Mouse (Mus musculus) heart, postnatal 14 days (tissue): ENCODE results near the gene Fbxl15. TPM values are rescaled to one million over a fixed set of nuclear protein-coding genes. Genes with fewer than 3 reads are reported as not detected.

Source experiments
- DNase-seq, 2 experiments: peaks; one replicate each; pipeline ENCODE4 v3.0.0; 2021 to 2022
- intact Hi-C: fragments of 180-260 bp; cut with DNase I; formaldehyde crosslinking; loops from one replicate; pipeline ENCODE4 v1.15.1; 2025
- microRNA-seq, 2 experiments: library from miRNA; unstranded; fragments of <30 nt; microRNA quantifications; one replicate each; pipeline ENCODE4 v1.2.0; 2021 to 2022
- total RNA-seq, 2 experiments: library from RNA; stranded (reverse); gene quantifications; 2 replicates each; pipeline ENCODE4 v1.2.3; 2021

Gene Fbxl15
- total RNA-seq, 2 experiments from 2014 or later: 5.5 to 6.9 TPM

GRCm38 (mm10) chr19:46374477-46375088, 46.6 kb downstream of the Fbxl15 start:
- DNase-seq: no peak
- intact Hi-C loops: no loop called here

- DNase-seq: no peak
- intact Hi-C loops: no loop called here
Measured at GRCm38 (mm10) chr19:46375489-46375888, 47.5 kb downstream of the Fbxl15 start.

- no peak for DNase-seq
- intact Hi-C loops: no loop called here
Measured at GRCm38 (mm10) chr19:46375891-46376290, 47.9 kb downstream of the Fbxl15 start.

Small RNA genes lying within 50 kb of the gene (microRNA-seq; reads per million reads assigned to microRNA genes)
- gene Mir146b: 1.1 to 3.0 reads per million in 2 experiments

Other genes with a start within 250 kb of the Fbxl15 start
- gene Elovl3, start 196.3 kb upstream of the Fbxl15 start, total RNA-seq: under 1 TPM in 1 of 2 experiments, not detected in 1; 0.67 TPM
- gene Pitx3, start 179.9 kb upstream of the Fbxl15 start, total RNA-seq: under 1 TPM in 1 of 2 experiments, not detected in 1; 0.79 TPM
- gene Gbf1, start 175.7 kb upstream of the Fbxl15 start, total RNA-seq: 10 to 100 TPM; 50.3 to 50.7 TPM
- 10 to 100 TPM; 15.5 to 16.6 TPM for gene Nfkb2, start 23.9 kb upstream of the Fbxl15 start, total RNA-seq
- 1 to 10 TPM; 1.7 to 1.9 TPM for gene Psd, start 1.0 kb upstream of the Fbxl15 start, total RNA-seq
- gene Cuedc2, start 10.5 kb downstream of the Fbxl15 start, total RNA-seq: 10 to 100 TPM; 88.0 to 89.6 TPM
- 1 to 10 TPM; 2.9 to 3.6 TPM for gene Mfsd13a, start 12.9 kb downstream of the Fbxl15 start, total RNA-seq
- under 1 TPM; 0.22 to 0.48 TPM for gene 2310034G01Rik, start 22.1 kb downstream of the Fbxl15 start, total RNA-seq
- gene Actr1a, start 67.6 kb downstream of the Fbxl15 start, total RNA-seq: 100 to 1,000 TPM; 104 to 108 TPM
- gene Sufu, start 68.7 kb downstream of the Fbxl15 start, total RNA-seq: 10 to 100 TPM; 15.1 to 15.3 TPM
- 10 to 100 TPM; 47.6 to 50.0 TPM for gene Trim8, start 173.5 kb downstream of the Fbxl15 start, total RNA-seq
- 10 to 100 TPM; 29.7 to 30.0 TPM for gene Arl3, start 245.0 kb downstream of the Fbxl15 start, total RNA-seq
- gene Sfxn2, start 245.2 kb downstream of the Fbxl15 start, total RNA-seq: 1 to 10 TPM; 4.1 to 5.3 TPM